In the genomic region with DNA sequence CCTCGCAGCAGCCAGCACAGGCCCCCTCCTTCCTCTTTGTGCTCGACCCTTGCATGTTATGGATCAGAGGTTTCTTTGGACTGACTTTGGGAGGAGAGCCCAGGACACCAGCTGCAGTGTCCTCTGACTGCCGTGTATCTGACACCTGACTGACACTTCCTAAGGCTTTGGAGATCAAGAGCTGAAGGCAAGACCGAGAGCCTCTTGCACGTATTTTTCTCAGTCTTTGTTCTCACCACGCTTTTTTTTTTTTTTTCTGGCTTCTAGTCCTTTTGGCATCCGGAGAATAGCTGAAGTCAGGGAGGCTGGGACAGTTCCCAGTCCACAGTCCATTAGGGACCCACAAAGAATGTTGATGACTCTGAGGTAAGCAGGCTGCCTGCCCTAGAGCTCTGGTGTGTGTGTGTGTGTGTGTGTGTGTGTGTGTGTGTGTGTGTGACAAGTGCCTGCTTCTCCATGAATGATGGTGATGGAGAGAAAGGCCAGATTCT, we compare ENCODE assay signal across 9 mouse cellular contexts. TPM values are rescaled to one million over a fixed set of nuclear protein-coding genes. Genes with fewer than 3 reads are reported as not detected.
A peak's percentile ranks its signal among the peaks of the same experiment; 100 is the strongest.
DNase-seq lines count a peak whose midpoint lies in the region; ATAC-seq and TF ChIP-seq lines count a peak whose summit lies in the region.
"Had no signal": no experiment of that assay in that cellular context is flagged by ENCODE, and none has a peak within 500 bp of the region (broad histone marks: within the 10 kb centered on the region; RNA-seq: fewer than 3 reads in every experiment).

No protein-coding gene starts in this region.

- no peaks in the 10 kb centered on the region for H3K9me3 ChIP-seq in ES-E14 (ENCODE audit: control insufficient read depth, insufficient read depth, low read depth, low read length)
- no peaks in the 10 kb centered on the region for H3K9me3 ChIP-seq in heart, embryonic 10.5 days
- no peaks in the 10 kb centered on the region for H3K9me3 ChIP-seq in limb, embryonic 13.5 days

- no peak for DNase-seq in cerebellum, postnatal 36 days
- DNase-seq in ES-E14 (ENCODE audit: low read depth, low spot score) = no peak
- peak; percentile 58 for DNase-seq in heart, embryonic 10.5 days (ENCODE audit: low spot score)
- no peak for DNase-seq in layer of hippocampus, adult 8-10 months (ENCODE audit: low spot score in 2 of 2)
- DNase-seq in layer of hippocampus, postnatal 36 days = no peak

- H3K36me3 ChIP-seq in ES-E14 (ENCODE audit: control insufficient read depth, insufficient read depth, low read length, poor library complexity, severe bottlenecking) = no peaks in the 10 kb centered on the region
- H3K36me3 ChIP-seq in heart, embryonic 10.5 days = no peaks in the 10 kb centered on the region
- H3K36me3 ChIP-seq in limb, embryonic 13.5 days = no peaks in the 10 kb centered on the region

- H3K4me3 ChIP-seq in ES-E14 (ENCODE audit: insufficient read depth in 1 of 2, low read depth in 1 of 2, low read length in 2 of 2, poor library complexity in 1 of 2, severe bottlenecking in 1 of 2) = no peak overlapping the region
- H3K4me3 ChIP-seq in heart, embryonic 10.5 days = no peak overlapping the region
- H3K4me3 ChIP-seq in limb, embryonic 13.5 days = no peak overlapping the region

- 30% methylated on average over 7 of the region's 7 CpGs for WGBS in heart, embryonic 10.5 days
- WGBS in limb, embryonic 13.5 days = 11% methylated on average over 7 of the region's 7 CpGs

- no peak overlapping the region for H3K9ac ChIP-seq in ES-E14 (ENCODE audit: insufficient read depth, low read depth, low read length, poor library complexity, severe bottlenecking)
- peak overlapping the region; percentile 48; the same call in 1 of the 2 replicates for H3K9ac ChIP-seq in limb, embryonic 13.5 days

- H3K4me2 ChIP-seq in limb, embryonic 13.5 days (replicated peaks) = peak overlapping the region; percentile 38

- ATAC-seq in cerebellum, adult (ENCODE audit: insufficient number of reproducible peaks, low FRiP score, low TSS enrichment) = 0 out of 2 replicates have a peak, but pooled peaks have one; percentile 1
- peak; percentile 59 for ATAC-seq in limb, embryonic 13.5 days (ENCODE audit: low FRiP score, low read depth)
- no peak for ATAC-seq in monocyte, adult 5-6 weeks (replicated peaks; ENCODE audit: insufficient number of reproducible peaks, low FRiP score, low TSS enrichment, poor library complexity, severe bottlenecking)

- in situ Hi-C loops in ES-E14 (cut with MboI; ENCODE audit: low sequenced_read_pairs in 2 of 2, unreplicated experiment in 2 of 2) = loop anchor here (25.0 kb wide), 1 partner anchor 210 kb away; no protein-coding TSS in a partner anchor

- H3K4me1 ChIP-seq in ES-E14 (ENCODE audit: control insufficient read depth in 2 of 2, insufficient read depth in 2 of 2, low read length in 2 of 2, poor library complexity in 1 of 2) = peaks cover 0 to 3% of the 10 kb centered on the region in 2 experiments; a peak in 1 of 4 replicates
- peaks cover 39% of the 10 kb centered on the region for H3K4me1 ChIP-seq in heart, embryonic 10.5 days
- peaks cover 56% of the 10 kb centered on the region for H3K4me1 ChIP-seq in limb, embryonic 13.5 days

- H3K27ac ChIP-seq in ES-E14 (ENCODE audit: insufficient read depth, low read depth, low read length, poor library complexity, severe bottlenecking) = no peak overlapping the region
- peak overlapping the region; percentile 56; the same call in 1 of the 2 replicates for H3K27ac ChIP-seq in heart, embryonic 10.5 days
- H3K27ac ChIP-seq in limb, embryonic 13.5 days = peak overlapping the region; percentile 81

- peaks cover 7% of the 10 kb centered on the region; the same call in 1 of the 2 replicates for H3K27me3 ChIP-seq in heart, embryonic 10.5 days (ENCODE audit: insufficient read depth, poor library complexity, severe bottlenecking)
- no peaks in the 10 kb centered on the region for H3K27me3 ChIP-seq in limb, embryonic 13.5 days

TF ChIP-seq in ES-E14, 5 proteins besides CTCF, POLR2A, EP300 and RAD21:
- no peak for TF ChIP-seq ZC3H11A (IDR thresholded peaks at IDR 0.05; ENCODE audit: borderline replicate concordance, low read depth, low read length)
- TF ChIP-seq ZNF384 (IDR thresholded peaks at IDR 0.05; ENCODE audit: low read depth, low read length) = 0 out of 2 replicates have a peak, but pooled peaks have one; percentile 14
- TF ChIP-seq HCFC1 (IDR thresholded peaks at IDR 0.05; ENCODE audit: borderline replicate concordance, insufficient read depth, low read length) = no peak
- no peak for TF ChIP-seq MAFK (IDR thresholded peaks at IDR 0.05; ENCODE audit: insufficient read depth, low read depth, low read length)

RNA-seq across cellular contexts. Expression of a gene that starts 2.1 kb away (rescaled TPM):
- total RNA-seq in ES-E14 (2012; rRNA removed) = 0.11 TPM in 1 of 2 replicates, not detected in the other
- not detected in 2 replicates for polyA plus RNA-seq in heart, embryonic 10.5 days (2016; fragmentation: Nextera tagmentation; extraction: Ambion mirVana)
- polyA plus RNA-seq in limb, embryonic 13.5 days (2015; fragmentation: Nextera tagmentation; extraction: Ambion mirVana) = 0.56 and 0.59 TPM in 2 replicates
- total RNA-seq in layer of hippocampus, adult 8-10 months (2022) = not detected
- total RNA-seq in layer of hippocampus, postnatal 36 days (2021) = not detected
- total RNA-seq in monocyte, adult 5-6 weeks (2017) = 0.48 to 1.1 TPM (median 0.53 TPM) in 3 replicates
- total RNA-seq: common myeloid progenitor, adult 5-6 weeks had no signal

RNA-seq across cellular contexts. Expression of a gene that starts 59.8 kb away (rescaled TPM):
- 11.3 and 16.6 TPM in 2 replicates for total RNA-seq in ES-E14 (2012; rRNA removed)
- 15.8 and 18.6 TPM in 2 replicates for polyA plus RNA-seq in heart, embryonic 10.5 days (2016; fragmentation: Nextera tagmentation; extraction: Ambion mirVana)
- polyA plus RNA-seq in limb, embryonic 13.5 days (2015; fragmentation: Nextera tagmentation; extraction: Ambion mirVana) = 26.2 and 27.3 TPM in 2 replicates
- 10 to 100 TPM; 50.6 to 54.4 (median 51.7) TPM for total RNA-seq in layer of hippocampus, adult 8-10 months (2022)
- total RNA-seq in layer of hippocampus, postnatal 36 days (2021) = 10 to 100 TPM; 52.9 to 56.7 TPM
- total RNA-seq in monocyte, adult 5-6 weeks (2017) = 109 to 144 TPM (median 109 TPM) in 3 replicates
